Comparison of ENCODE assay signal across 16 mouse cellular contexts in the genomic region with DNA sequence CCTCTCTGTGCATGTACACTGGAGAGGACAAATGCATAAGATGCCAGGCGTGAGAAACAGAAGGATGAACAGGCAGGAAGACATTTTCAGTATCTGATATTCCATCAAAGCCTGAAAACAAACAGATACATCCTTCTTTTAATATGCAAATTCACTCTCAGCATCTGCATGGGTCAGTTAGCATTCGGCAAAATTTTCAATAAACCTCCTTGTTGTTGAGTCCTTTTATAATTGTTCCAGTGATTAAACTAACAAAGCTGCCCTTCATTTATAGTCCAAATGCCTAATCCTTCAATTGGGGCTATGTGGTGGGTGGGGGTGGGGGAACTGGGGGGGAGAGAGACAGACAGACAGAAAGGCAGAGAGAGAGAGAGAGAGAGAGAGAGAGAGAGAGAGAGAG. TPM values are rescaled to one million over a fixed set of nuclear protein-coding genes. Genes with fewer than 3 reads are reported as not detected.
A peak's percentile ranks its signal among the peaks of the same experiment; 100 is the strongest.
DNase-seq lines count a peak whose midpoint lies in the region; ATAC-seq and TF ChIP-seq lines count a peak whose summit lies in the region.
"Had no signal": no experiment of that assay in that cellular context is flagged by ENCODE, and none has a peak within 500 bp of the region (broad histone marks: within the 10 kb centered on the region; RNA-seq: fewer than 3 reads in every experiment).

No protein-coding gene starts in this region.

- peak in 1 of 2 experiments; percentile 27 for DNase-seq in layer of hippocampus, adult 2 months (ENCODE audit: low spot score in 2 of 2)
- no peak for DNase-seq in layer of hippocampus, postnatal 25 days (ENCODE audit: extremely low spot score in 1 of 2, low spot score in 1 of 2)
- peak; percentile 24 for DNase-seq in forebrain, embryonic 14.5 days (ENCODE audit: low spot score)
- DNase-seq in lung, postnatal 4 days = no peak
- DNase-seq in adrenal gland, adult 2 months = no peak
- DNase-seq: cerebellum, postnatal 10 days; gastrocnemius, postnatal 14 days; kidney, adult 8-10 months; kidney, postnatal 4 days had no signal

- no peak overlapping the region for H3K9ac ChIP-seq in forebrain, embryonic 14.5 days (ENCODE audit: low read length)
- no peak overlapping the region for H3K9ac ChIP-seq in hindbrain, embryonic 16.5 days (ENCODE audit: low read depth, low read length)
- H3K9ac ChIP-seq: heart, embryonic 12.5 days; neural tube, embryonic 13.5 days had no signal

- 6% methylated on average over 2 of the region's 2 CpGs for WGBS in forebrain, embryonic 14.5 days
- 26% methylated on average over 2 of the region's 2 CpGs for WGBS in hindbrain, embryonic 16.5 days
- 19% methylated on average over 2 of the region's 2 CpGs for WGBS in olfactory bulb, adult 2 months

- TF ChIP-seq POLR2A in olfactory bulb, adult 2 months (IDR thresholded peaks at IDR 0.05; ENCODE audit: insufficient read depth, low read depth, low read length) = no peak

- no peaks in the 10 kb centered on the region for H3K27me3 ChIP-seq in forebrain, embryonic 14.5 days (replicated peaks; ENCODE audit: control insufficient read depth, insufficient read depth, low read length)
- H3K27me3 ChIP-seq in hindbrain, embryonic 16.5 days (replicated peaks; ENCODE audit: control insufficient read depth, insufficient read depth, low read length) = no peaks in the 10 kb centered on the region
- H3K27me3 ChIP-seq: heart, embryonic 12.5 days; neural tube, embryonic 13.5 days had no signal

- peak overlapping the region; percentile 58 for H3K4me3 ChIP-seq in layer of hippocampus, adult 2 months
- no peak overlapping the region for H3K4me3 ChIP-seq in forebrain, embryonic 14.5 days (ENCODE audit: low read depth, low read length)
- H3K4me3 ChIP-seq in hindbrain, embryonic 16.5 days (ENCODE audit: low read length) = no peak overlapping the region
- no peak overlapping the region for H3K4me3 ChIP-seq in olfactory bulb, adult 2 months (ENCODE audit: insufficient read depth, low read depth, low read length)
- H3K4me3 ChIP-seq: heart, embryonic 12.5 days; neural tube, embryonic 13.5 days had no signal

- no peak for TF ChIP-seq CTCF in layer of hippocampus, adult 2 months (conservative IDR thresholded peaks at IDR 0.05)
- no peak for TF ChIP-seq CTCF in olfactory bulb, adult 2 months (IDR thresholded peaks at IDR 0.05; ENCODE audit: insufficient read depth, low read depth, low read length)

- peak overlapping the region; percentile 97 for H3K27ac ChIP-seq in layer of hippocampus, adult 2 months
- H3K27ac ChIP-seq in forebrain, embryonic 14.5 days (ENCODE audit: low read depth, low read length) = 0 out of 2 replicates have a peak overlapping the region, but pooled peaks have one; percentile 14
- no peak overlapping the region for H3K27ac ChIP-seq in hindbrain, embryonic 16.5 days (ENCODE audit: low read depth, low read length)
- peak overlapping the region; percentile 54 for H3K27ac ChIP-seq in olfactory bulb, adult 2 months (ENCODE audit: insufficient read depth, low read depth, low read length)
- H3K27ac ChIP-seq: neural tube, embryonic 13.5 days had no signal

- H3K4me1 ChIP-seq in forebrain, embryonic 14.5 days (ENCODE audit: control insufficient read depth, insufficient read depth, low read length) = peaks cover 8% of the 10 kb centered on the region
- no peaks in the 10 kb centered on the region for H3K4me1 ChIP-seq in hindbrain, embryonic 16.5 days (ENCODE audit: control insufficient read depth, insufficient read depth, low read depth, low read length)
- peaks cover 3% of the 10 kb centered on the region; the same call in 1 of the 2 replicates for H3K4me1 ChIP-seq in olfactory bulb, adult 2 months (ENCODE audit: control insufficient read depth, insufficient read depth, low read length)
- H3K4me1 ChIP-seq: heart, embryonic 12.5 days had no signal

- no peak for ATAC-seq in forebrain, embryonic 14.5 days
- ATAC-seq in hindbrain, embryonic 16.5 days = peak; percentile 58; the same call in 1 of the 2 replicates
- ATAC-seq: activated CD4-positive, CD25-positive, alpha-beta regulatory T cell, adult 4 months; CD4-positive, CD25-positive, alpha-beta regulatory T cell, adult 4 months had no signal

- no peaks in the 10 kb centered on the region for H3K36me3 ChIP-seq in forebrain, embryonic 14.5 days (ENCODE audit: control insufficient read depth, insufficient read depth, low read length)
- H3K36me3 ChIP-seq in hindbrain, embryonic 16.5 days (ENCODE audit: control insufficient read depth, insufficient read depth, low read length) = no peaks in the 10 kb centered on the region
- H3K36me3 ChIP-seq: heart, embryonic 12.5 days; neural tube, embryonic 13.5 days had no signal

- H3K9me3 ChIP-seq in forebrain, embryonic 14.5 days (replicated peaks; ENCODE audit: control insufficient read depth, low read length) = no peaks in the 10 kb centered on the region
- no peaks in the 10 kb centered on the region for H3K9me3 ChIP-seq in hindbrain, embryonic 16.5 days (ENCODE audit: control insufficient read depth, low read length)
- H3K9me3 ChIP-seq: heart, embryonic 12.5 days; neural tube, embryonic 13.5 days had no signal

- H3K4me2 ChIP-seq in forebrain, embryonic 14.5 days (ENCODE audit: low read length) = no peak overlapping the region
- H3K4me2 ChIP-seq in hindbrain, embryonic 16.5 days (ENCODE audit: low read length) = peak overlapping the region; percentile 29
- H3K4me2 ChIP-seq: heart, embryonic 12.5 days; liver, embryonic 11.5 days; neural tube, embryonic 13.5 days had no signal

RNA-seq across cellular contexts. Expression of gene Omg, which starts 1.0 kb away (rescaled TPM):
- 10 to 100 TPM; 86.0 to 89.5 TPM for total RNA-seq in layer of hippocampus, adult 2 months (2021)
- 100 to 1,000 TPM in 1 of 2 experiments, 10 to 100 TPM in 1; 95.9 to 101 TPM for total RNA-seq in layer of hippocampus, postnatal 25 days (2021)
- 3.4 and 4.4 TPM in 2 replicates for polyA plus RNA-seq in forebrain, embryonic 14.5 days (2014; fragmentation: Nextera tagmentation; extraction: Ambion mirVana)
- polyA plus RNA-seq in hindbrain, embryonic 16.5 days (2015; fragmentation: Nextera tagmentation; extraction: Ambion mirVana) = 12.5 and 17.1 TPM in 2 replicates
- polyA plus RNA-seq in olfactory bulb, adult 2 months (2012; ENCODE audit: insufficient read depth, insufficient read length, low replicate concordance, missing spikeins) = not detected in 2 replicates
- 10 to 100 TPM in 1 of 2 experiments, 1 to 10 TPM in 1; 8.2 to 10.6 TPM for total RNA-seq in adrenal gland, adult 2 months (2021)
- 0.38 and 0.59 TPM in 2 replicates for polyA plus RNA-seq in adrenal gland, adult 2 months (2012; rRNA removed)
- total RNA-seq: gastrocnemius, postnatal 14 days had no signal
- polyA plus RNA-seq: activated CD4-positive, CD25-positive, alpha-beta regulatory T cell, adult 4 months; CD4-positive, CD25-positive, alpha-beta regulatory T cell, adult 4 months had no signal

RNA-seq across cellular contexts. Expression of gene Evi2b, which starts 20.6 kb away (rescaled TPM):
- under 1 TPM; 0.37 to 0.38 TPM for total RNA-seq in layer of hippocampus, adult 2 months (2021)
- total RNA-seq in layer of hippocampus, postnatal 25 days (2021) = under 1 TPM; 0.28 to 0.66 TPM
- 0.24 TPM in 1 of 2 replicates, not detected in the other for polyA plus RNA-seq in forebrain, embryonic 14.5 days (2014; fragmentation: Nextera tagmentation; extraction: Ambion mirVana)
- polyA plus RNA-seq in hindbrain, embryonic 16.5 days (2015; fragmentation: Nextera tagmentation; extraction: Ambion mirVana) = 0.36 TPM in 1 of 2 replicates, not detected in the other
- polyA plus RNA-seq in olfactory bulb, adult 2 months (2012; ENCODE audit: insufficient read depth, insufficient read length, low replicate concordance, missing spikeins) = not detected in 2 replicates
- total RNA-seq in adrenal gland, adult 2 months (2021) = 1 to 10 TPM in 1 of 2 experiments, under 1 TPM in 1; 0.84 to 2.1 TPM
- 1.7 and 2.2 TPM in 2 replicates for polyA plus RNA-seq in adrenal gland, adult 2 months (2012; rRNA removed)
- polyA plus RNA-seq: heart, embryonic 12.5 days had no signal

RNA-seq across cellular contexts. Expression of gene Evi2, which starts 27.5 kb away (rescaled TPM):
- total RNA-seq in layer of hippocampus, adult 2 months (2021) = not detected
- under 1 TPM; 0.10 to 0.14 TPM for total RNA-seq in layer of hippocampus, postnatal 25 days (2021)
- 0.24 and 0.48 TPM in 2 replicates for polyA plus RNA-seq in forebrain, embryonic 14.5 days (2014; fragmentation: Nextera tagmentation; extraction: Ambion mirVana)
- 0.39 and 0.61 TPM in 2 replicates for polyA plus RNA-seq in hindbrain, embryonic 16.5 days (2015; fragmentation: Nextera tagmentation; extraction: Ambion mirVana)
- not detected in 2 replicates for polyA plus RNA-seq in olfactory bulb, adult 2 months (2012; ENCODE audit: insufficient read depth, insufficient read length, low replicate concordance, missing spikeins)
- under 1 TPM; 0.17 to 0.24 TPM for total RNA-seq in adrenal gland, adult 2 months (2021)
- polyA plus RNA-seq in adrenal gland, adult 2 months (2012; rRNA removed) = 0.12 and 0.32 TPM in 2 replicates

RNA-seq across cellular contexts. Expression of gene Evi2a, which starts 27.5 kb away (rescaled TPM):
- 10 to 100 TPM; 17.3 to 21.2 TPM for total RNA-seq in layer of hippocampus, adult 2 months (2021)
- 10 to 100 TPM; 18.7 to 23.6 TPM for total RNA-seq in layer of hippocampus, postnatal 25 days (2021)
- 1.9 and 2.8 TPM in 2 replicates for polyA plus RNA-seq in forebrain, embryonic 14.5 days (2014; fragmentation: Nextera tagmentation; extraction: Ambion mirVana)
- polyA plus RNA-seq in hindbrain, embryonic 16.5 days (2015; fragmentation: Nextera tagmentation; extraction: Ambion mirVana) = 3.1 TPM in 2 replicates
- not detected in 2 replicates for polyA plus RNA-seq in olfactory bulb, adult 2 months (2012; ENCODE audit: insufficient read depth, insufficient read length, low replicate concordance, missing spikeins)
- 1 to 10 TPM; 1.7 to 4.1 TPM for total RNA-seq in adrenal gland, adult 2 months (2021)
- polyA plus RNA-seq in adrenal gland, adult 2 months (2012; rRNA removed) = 2.4 and 2.7 TPM in 2 replicates
